Mouse (Mus musculus) 3134 (cell line): ENCODE measurements at regions not wholly inside any gene's neighbourhood (a gene's known extent, or its start where the extent isn't known, plus 50 kb on each side); places are given as distances from the start of the nearest gene placed in this dataset.

Source experiments
- DNase-seq: peaks from one replicate; pipeline ENCODE4 v3.0.0-alpha.2; 2011; ENCODE audit warnings: low spot score; ENCODE audit not compliant: insufficient read length; ENCODE audit errors: extremely low read depth

GRCm38 (mm10) chr16:30765591-30765990 is 166.1 kb downstream of the Fam43a start:
- no peak for DNase-seq

- no peak for DNase-seq
Measured at GRCm38 (mm10) chr16:30769007-30769442, 169.5 kb downstream of the Fam43a start.

- DNase-seq: no peak
Measured at GRCm38 (mm10) chr16:30769467-30769866, 169.9 kb downstream of the Fam43a start.

- no peak for DNase-seq
Measured at GRCm38 (mm10) chr16:30772802-30773201, 173.3 kb downstream of the Fam43a start.

GRCm38 (mm10) chr16:30774951-30775661 is 175.6 kb downstream of the Fam43a start:
- DNase-seq: peak; percentile 64

GRCm38 (mm10) chr16:30775740-30776700 is 176.5 kb downstream of the Fam43a start:
- peak; percentile 83 for DNase-seq

GRCm38 (mm10) chr16:30777416-30777815 is 177.9 kb downstream of the Fam43a start:
- no peak for DNase-seq

- DNase-seq: peak; percentile 38
Measured at GRCm38 (mm10) chr16:30778078-30778477, 178.6 kb downstream of the Fam43a start.

- DNase-seq: peak; percentile 77
Measured at GRCm38 (mm10) chr16:30778945-30779344, 179.4 kb downstream of the Fam43a start.

- DNase-seq: no peak
Measured at GRCm38 (mm10) chr16:30784261-30784660, 184.7 kb downstream of the Fam43a start.

GRCm38 (mm10) chr16:30784949-30785348 is 185.4 kb downstream of the Fam43a start:
- DNase-seq: no peak

- no peak for DNase-seq
Measured at GRCm38 (mm10) chr16:30786060-30786459, 186.5 kb downstream of the Fam43a start.

- no peak for DNase-seq
Measured at GRCm38 (mm10) chr16:30787351-30787750, 187.8 kb downstream of the Fam43a start.

GRCm38 (mm10) chr16:30788321-30788781 is 188.8 kb downstream of the Fam43a start:
- DNase-seq: peak; percentile 29

- no peak for DNase-seq
Measured at GRCm38 (mm10) chr16:30788944-30789781, 189.6 kb downstream of the Fam43a start.

- DNase-seq: peak; percentile 48
Measured at GRCm38 (mm10) chr16:30790036-30790435, 190.5 kb downstream of the Fam43a start.

- DNase-seq: peak; percentile 58
Measured at GRCm38 (mm10) chr16:30790551-30791001, 191.1 kb downstream of the Fam43a start.

- no peak for DNase-seq
Measured at GRCm38 (mm10) chr16:30791048-30791855, 191.7 kb downstream of the Fam43a start.

- DNase-seq: no peak
Measured at GRCm38 (mm10) chr16:30792738-30793377, 193.3 kb downstream of the Fam43a start.
